Mouse (Mus musculus): ENCODE measurements at regions not wholly inside any gene's neighbourhood (a gene's known extent, or its start where the extent isn't known, plus 50 kb on each side); places are given as distances from the start of the nearest gene placed in this dataset.

DNA sequence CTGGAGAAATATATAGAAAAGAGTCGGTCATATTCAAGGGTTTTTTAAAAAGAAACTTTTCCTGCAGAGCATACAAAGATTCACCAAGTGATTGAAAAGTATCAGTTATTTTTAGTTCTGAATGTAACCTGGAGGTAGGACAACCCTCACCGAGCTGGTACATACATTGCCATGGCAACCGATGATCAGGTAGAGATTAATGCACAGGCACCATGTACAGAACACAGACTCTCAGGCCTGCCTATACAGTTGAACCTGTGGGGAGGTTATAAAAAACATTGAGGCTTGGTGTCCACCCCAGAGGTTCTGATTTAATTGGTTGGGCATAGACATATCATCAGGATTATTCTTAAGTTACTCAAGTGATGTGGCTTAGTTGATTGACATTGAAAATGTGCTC, 846.1 kb upstream of the Tenm4 start:
- no peak overlapping the region for H3K4me3 ChIP-seq (ENCODE audit: control insufficient read depth in 1 of 2, insufficient read depth in 1 of 2, low read depth in 1 of 2, low read length in 2 of 2)
- no peak for ATAC-seq (ENCODE audit: insufficient number of reproducible peaks, insufficient read depth, low FRiP score, low read depth)
- H3K4me2 ChIP-seq (ENCODE audit: low read length): no peak overlapping the region
- no peaks in the 10 kb centered on the region for H3K4me1 ChIP-seq (ENCODE audit: control insufficient read depth in 2 of 2, insufficient read depth in 2 of 2, low read length in 2 of 2)
- no peak overlapping the region for H3K9ac ChIP-seq (ENCODE audit: low read length)
- H3K27ac ChIP-seq (replicated peaks in 1 of 2; ENCODE audit: control insufficient read depth in 1 of 2, insufficient read depth in 1 of 2, low read depth in 2 of 2, low read length in 2 of 2): no peak overlapping the region
- no peaks in the 10 kb centered on the region for H3K36me3 ChIP-seq (ENCODE audit: control insufficient read depth, insufficient read depth, low read length)
- no peaks in the 10 kb centered on the region for H3K9me3 ChIP-seq (ENCODE audit: control insufficient read depth, low read length)
- 89% methylated on average over 3 of the region's 3 CpGs for WGBS
- H3K27me3 ChIP-seq (ENCODE audit: control insufficient read depth, insufficient read depth, low read length): no peaks in the 10 kb centered on the region

DNA sequence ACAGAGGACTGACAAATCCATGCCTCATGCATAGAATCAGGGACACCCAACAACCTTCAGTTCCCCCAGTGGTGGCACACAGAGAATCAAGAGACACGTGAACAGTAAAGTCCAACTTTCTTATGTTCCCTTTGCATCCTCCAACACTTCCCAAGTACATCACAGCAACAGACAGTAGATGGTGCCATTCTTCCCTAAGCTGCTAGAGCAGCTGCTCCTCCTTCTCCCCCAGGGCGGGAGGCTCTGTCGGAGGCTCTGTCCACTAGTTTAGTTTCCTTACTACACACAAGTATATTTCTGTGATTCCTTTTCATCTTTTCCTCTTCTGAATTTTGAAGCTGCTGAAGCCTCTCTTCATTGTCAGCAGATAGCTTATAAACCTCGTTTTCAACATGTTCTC, 839.0 kb upstream of the Tenm4 start:
- Histone ChIP-seq H3K4me1 (ENCODE audit: control insufficient read depth in 2 of 2, insufficient read depth in 2 of 2, low read length in 2 of 2) (no peaks in the 10 kb centered on the region), H3K27me3 (ENCODE audit: control insufficient read depth, insufficient read depth, low read length) (no peaks in the 10 kb centered on the region), H3K4me2 (ENCODE audit: low read length) (no peak overlapping the region), H3K27ac (replicated peaks in 1 of 2; ENCODE audit: control insufficient read depth in 1 of 2, insufficient read depth in 1 of 2, low read depth in 2 of 2, low read length in 2 of 2) (no peak overlapping the region), H3K9ac (ENCODE audit: low read length) (no peak overlapping the region), H3K9me3 (ENCODE audit: control insufficient read depth, low read length) (no peaks in the 10 kb centered on the region), H3K4me3 (ENCODE audit: control insufficient read depth in 1 of 2, insufficient read depth in 1 of 2, low read depth in 1 of 2, low read length in 2 of 2) (no peak overlapping the region), H3K36me3 (ENCODE audit: control insufficient read depth, insufficient read depth, low read length) (no peaks in the 10 kb centered on the region)
- ATAC-seq (ENCODE audit: insufficient number of reproducible peaks, insufficient read depth, low FRiP score, low read depth): no peak
- WGBS: 33% methylated on average over 4 of the region's 4 CpGs

DNA sequence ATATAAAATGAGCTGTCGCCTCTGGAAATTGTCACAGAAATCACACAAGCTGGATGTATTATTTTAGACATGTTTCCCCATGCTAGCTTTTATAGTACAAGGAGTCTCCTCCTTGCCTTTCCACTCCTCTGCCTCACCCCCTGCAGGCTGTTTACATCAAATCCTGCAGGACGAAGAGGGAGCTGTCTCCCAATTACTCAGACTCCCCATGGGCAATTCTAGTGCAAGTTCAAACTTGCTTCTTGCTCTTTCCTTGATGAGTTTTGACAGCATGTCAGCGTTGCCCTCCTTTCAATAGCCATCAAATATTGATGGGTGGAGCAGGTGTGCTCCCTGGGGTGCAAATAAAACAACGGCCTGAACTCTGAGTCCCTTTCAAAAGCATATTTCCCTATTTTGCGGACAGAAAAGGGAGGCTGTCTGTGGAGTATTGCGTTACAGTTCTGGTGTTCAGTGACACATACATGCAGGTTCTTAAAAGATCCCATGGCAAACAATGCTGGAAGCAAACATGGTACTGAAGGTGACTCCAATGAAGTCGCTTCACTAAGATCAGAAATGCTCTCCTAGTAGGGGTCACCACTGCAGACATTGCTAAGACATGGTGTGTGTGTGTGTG, 820.8 kb upstream of the Tenm4 start:
- Histone ChIP-seq H3K27ac (replicated peaks in 1 of 2; ENCODE audit: control insufficient read depth in 1 of 2, insufficient read depth in 1 of 2, low read depth in 2 of 2, low read length in 2 of 2) (no peak overlapping the region), H3K4me2 (ENCODE audit: low read length) (no peak overlapping the region), H3K9me3 (ENCODE audit: control insufficient read depth, low read length) (no peaks in the 10 kb centered on the region), H3K4me1 (ENCODE audit: control insufficient read depth in 2 of 2, insufficient read depth in 2 of 2, low read length in 2 of 2) (no peaks in the 10 kb centered on the region), H3K36me3 (ENCODE audit: control insufficient read depth, insufficient read depth, low read length) (no peaks in the 10 kb centered on the region), H3K9ac (ENCODE audit: low read length) (no peak overlapping the region), H3K27me3 (ENCODE audit: control insufficient read depth, insufficient read depth, low read length) (no peaks in the 10 kb centered on the region), H3K4me3 (ENCODE audit: control insufficient read depth in 1 of 2, insufficient read depth in 1 of 2, low read depth in 1 of 2, low read length in 2 of 2) (no peak overlapping the region)
- ATAC-seq (ENCODE audit: insufficient number of reproducible peaks, insufficient read depth, low FRiP score, low read depth): no peak
- 75% methylated on average over 7 of the region's 7 CpGs for WGBS

DNA sequence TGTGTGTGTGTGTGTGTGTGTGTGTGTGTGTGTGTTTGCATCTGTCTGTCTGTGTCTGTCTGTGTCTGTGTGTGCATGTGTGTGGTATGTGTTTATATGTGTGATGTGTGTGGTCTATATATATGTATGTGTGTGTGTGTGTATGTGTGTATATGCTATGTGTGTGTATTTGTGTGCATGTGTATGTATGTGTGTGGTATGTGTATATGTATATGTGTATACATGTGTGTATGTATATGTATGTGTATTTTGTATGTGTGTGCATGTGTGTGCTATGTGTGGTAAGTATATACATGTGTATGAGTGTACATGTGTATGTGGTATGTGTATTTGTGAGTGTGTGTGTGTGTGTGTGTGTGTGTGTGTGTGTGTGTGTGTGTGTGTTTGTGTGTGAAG, 820.2 kb upstream of the Tenm4 start:
- no peaks in the 10 kb centered on the region for H3K27me3 ChIP-seq (ENCODE audit: control insufficient read depth, insufficient read depth, low read length)
- H3K4me1 ChIP-seq (ENCODE audit: control insufficient read depth in 2 of 2, insufficient read depth in 2 of 2, low read length in 2 of 2): no peaks in the 10 kb centered on the region
- H3K36me3 ChIP-seq (ENCODE audit: control insufficient read depth, insufficient read depth, low read length): no peaks in the 10 kb centered on the region
- H3K4me3 ChIP-seq (ENCODE audit: control insufficient read depth in 1 of 2, insufficient read depth in 1 of 2, low read depth in 1 of 2, low read length in 2 of 2): no peak overlapping the region
- H3K27ac ChIP-seq (replicated peaks in 1 of 2; ENCODE audit: control insufficient read depth in 1 of 2, insufficient read depth in 1 of 2, low read depth in 2 of 2, low read length in 2 of 2): no peak overlapping the region
- no peak overlapping the region for H3K9ac ChIP-seq (ENCODE audit: low read length)
- H3K4me2 ChIP-seq (ENCODE audit: low read length): no peak overlapping the region
- H3K9me3 ChIP-seq (ENCODE audit: control insufficient read depth, low read length): no peaks in the 10 kb centered on the region
- ATAC-seq (ENCODE audit: insufficient number of reproducible peaks, insufficient read depth, low FRiP score, low read depth): no peak

DNA sequence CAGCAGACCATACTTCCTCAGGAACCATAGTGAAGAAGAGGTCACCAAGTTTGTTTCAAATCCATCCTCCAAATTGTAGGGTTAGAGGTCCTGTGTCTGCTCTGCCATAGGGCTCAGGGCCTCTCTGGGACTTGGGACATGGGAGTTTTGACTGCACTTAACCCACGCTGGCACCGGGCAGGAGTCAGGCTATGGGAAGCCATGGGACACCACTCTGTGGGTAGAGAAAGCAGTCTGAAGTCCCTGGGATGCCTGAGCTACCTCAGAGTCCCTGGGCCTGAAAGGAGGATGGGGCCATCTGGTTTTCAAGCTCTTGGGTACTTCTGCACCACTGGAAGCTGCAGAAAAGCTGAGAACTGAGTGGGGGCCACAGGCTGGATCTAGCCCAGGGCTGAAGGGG, 819.7 kb upstream of the Tenm4 start:
- no peaks in the 10 kb centered on the region for H3K27me3 ChIP-seq (ENCODE audit: control insufficient read depth, insufficient read depth, low read length)
- no peak overlapping the region for H3K4me2 ChIP-seq (ENCODE audit: low read length)
- WGBS: 88% methylated on average over 2 of the region's 2 CpGs

GRCm38 (mm10) chr7:95352133-95352532, 818.9 kb upstream of the Tenm4 start:
- WGBS: 94% methylated on average over 3 of the region's 3 CpGs
- no peaks in the 10 kb centered on the region for H3K4me1 ChIP-seq (ENCODE audit: control insufficient read depth in 2 of 2, insufficient read depth in 2 of 2, low read length in 2 of 2)
- H3K27me3 ChIP-seq (ENCODE audit: control insufficient read depth, insufficient read depth, low read length): no peaks in the 10 kb centered on the region
- H3K4me3 ChIP-seq (ENCODE audit: control insufficient read depth in 1 of 2, insufficient read depth in 1 of 2, low read depth in 1 of 2, low read length in 2 of 2): no peak overlapping the region
- ATAC-seq (ENCODE audit: insufficient number of reproducible peaks, insufficient read depth, low FRiP score, low read depth): no peak
- H3K27ac ChIP-seq (replicated peaks in 1 of 2; ENCODE audit: control insufficient read depth in 1 of 2, insufficient read depth in 1 of 2, low read depth in 2 of 2, low read length in 2 of 2): no peak overlapping the region
- H3K9ac ChIP-seq (ENCODE audit: low read length): no peak overlapping the region
- H3K4me2 ChIP-seq (ENCODE audit: low read length): no peak overlapping the region
- no peaks in the 10 kb centered on the region for H3K9me3 ChIP-seq (ENCODE audit: control insufficient read depth, low read length)
- H3K36me3 ChIP-seq (ENCODE audit: control insufficient read depth, insufficient read depth, low read length): no peaks in the 10 kb centered on the region

More for the DNA sequence above, 819.7 kb upstream of the Tenm4 start:
- no peak for ATAC-seq (ENCODE audit: insufficient number of reproducible peaks, insufficient read depth, low FRiP score, low read depth)
- H3K27ac ChIP-seq (replicated peaks in 1 of 2; ENCODE audit: control insufficient read depth in 1 of 2, insufficient read depth in 1 of 2, low read depth in 2 of 2, low read length in 2 of 2): no peak overlapping the region
- H3K9ac ChIP-seq (ENCODE audit: low read length): no peak overlapping the region
- H3K36me3 ChIP-seq (ENCODE audit: control insufficient read depth, insufficient read depth, low read length): no peaks in the 10 kb centered on the region
- H3K4me1 ChIP-seq (ENCODE audit: control insufficient read depth in 2 of 2, insufficient read depth in 2 of 2, low read length in 2 of 2): no peaks in the 10 kb centered on the region
- H3K4me3 ChIP-seq (ENCODE audit: control insufficient read depth in 1 of 2, insufficient read depth in 1 of 2, low read depth in 1 of 2, low read length in 2 of 2): no peak overlapping the region
- H3K9me3 ChIP-seq (ENCODE audit: control insufficient read depth, low read length): no peaks in the 10 kb centered on the region

DNA sequence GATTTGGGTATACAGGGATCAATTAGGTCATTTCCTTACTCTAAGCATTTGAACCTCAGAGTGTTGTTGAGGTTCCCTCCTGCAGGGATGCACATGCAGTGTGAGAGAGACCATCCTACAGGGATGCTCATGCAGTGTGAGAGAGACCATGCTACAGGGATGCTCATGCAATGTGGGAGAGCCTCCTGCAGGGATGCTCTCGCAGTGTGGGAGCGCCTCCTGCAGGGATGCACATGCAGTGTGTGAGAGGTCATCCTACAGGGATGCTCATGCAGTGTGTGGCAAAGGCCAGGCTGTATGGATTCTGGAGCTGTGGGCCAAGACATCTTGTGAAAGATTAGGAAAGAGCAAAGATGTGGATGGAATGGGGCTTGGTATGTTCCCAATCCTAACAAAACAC, 816.1 kb upstream of the Tenm4 start:
- WGBS: 51% methylated on average over 2 of the region's 2 CpGs
- no peak for ATAC-seq (ENCODE audit: insufficient number of reproducible peaks, insufficient read depth, low FRiP score, low read depth)
- H3K4me1 ChIP-seq (ENCODE audit: control insufficient read depth in 2 of 2, insufficient read depth in 2 of 2, low read length in 2 of 2): no peaks in the 10 kb centered on the region
- no peaks in the 10 kb centered on the region for H3K27me3 ChIP-seq (ENCODE audit: control insufficient read depth, insufficient read depth, low read length)
- H3K9ac ChIP-seq (ENCODE audit: low read length): no peak overlapping the region
- H3K4me2 ChIP-seq (ENCODE audit: low read length): no peak overlapping the region
- H3K9me3 ChIP-seq (ENCODE audit: control insufficient read depth, low read length): no peaks in the 10 kb centered on the region
- H3K4me3 ChIP-seq (ENCODE audit: control insufficient read depth in 1 of 2, insufficient read depth in 1 of 2, low read depth in 1 of 2, low read length in 2 of 2): no peak overlapping the region
- H3K27ac ChIP-seq (replicated peaks in 1 of 2; ENCODE audit: control insufficient read depth in 1 of 2, insufficient read depth in 1 of 2, low read depth in 2 of 2, low read length in 2 of 2): no peak overlapping the region
- no peaks in the 10 kb centered on the region for H3K36me3 ChIP-seq (ENCODE audit: control insufficient read depth, insufficient read depth, low read length)

DNA sequence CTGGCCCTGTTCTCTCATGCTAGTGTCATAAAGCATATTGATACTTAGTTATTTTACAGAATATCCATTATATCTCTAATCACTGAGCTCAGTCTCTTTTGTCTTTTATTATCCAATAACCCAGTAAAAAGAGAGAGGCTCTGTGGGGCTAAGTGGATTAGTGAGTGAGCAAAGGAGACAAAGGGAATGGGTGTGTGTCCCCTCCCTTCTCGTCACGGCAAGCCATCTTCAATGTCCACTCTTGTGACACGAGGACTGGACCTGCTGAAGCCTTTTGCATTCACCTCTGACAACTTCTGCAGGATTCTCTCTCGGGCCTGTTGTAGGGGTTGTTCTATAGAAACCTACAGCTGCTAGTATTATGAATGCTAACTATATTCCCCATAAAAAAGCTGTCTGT, 812.3 kb upstream of the Tenm4 start:
- H3K27me3 ChIP-seq (ENCODE audit: control insufficient read depth, insufficient read depth, low read length): no peaks in the 10 kb centered on the region
- 80% methylated on average over 4 of the region's 4 CpGs for WGBS
- no peak for ATAC-seq (ENCODE audit: insufficient number of reproducible peaks, insufficient read depth, low FRiP score, low read depth)
- no peak overlapping the region for H3K4me2 ChIP-seq (ENCODE audit: low read length)
- no peaks in the 10 kb centered on the region for H3K36me3 ChIP-seq (ENCODE audit: control insufficient read depth, insufficient read depth, low read length)
- H3K27ac ChIP-seq (replicated peaks in 1 of 2; ENCODE audit: control insufficient read depth in 1 of 2, insufficient read depth in 1 of 2, low read depth in 2 of 2, low read length in 2 of 2): no peak overlapping the region
- H3K4me1 ChIP-seq (ENCODE audit: control insufficient read depth in 2 of 2, insufficient read depth in 2 of 2, low read length in 2 of 2): no peaks in the 10 kb centered on the region
- no peak overlapping the region for H3K9ac ChIP-seq (ENCODE audit: low read length)
- no peak overlapping the region for H3K4me3 ChIP-seq (ENCODE audit: control insufficient read depth in 1 of 2, insufficient read depth in 1 of 2, low read depth in 1 of 2, low read length in 2 of 2)
- H3K9me3 ChIP-seq (ENCODE audit: control insufficient read depth, low read length): no peaks in the 10 kb centered on the region
